Mouse (Mus musculus) bone marrow, adult 2 months (tissue): Measurements from ENCODE around the gene Gm20219.

Experiments
- CTCF ChIP-seq: fragments of 200-500 bp; IDR thresholded peaks from 2 replicates; pipeline ENCODE4 v1.5.1; 2011; ENCODE audit warnings: low read length, control low read depth; ENCODE audit not compliant: control insufficient read depth, insufficient read depth
- POLR2A ChIP-seq: fragments of 200-500 bp; IDR thresholded peaks from 2 replicates; pipeline ENCODE4 v1.6.1; 2011; ENCODE audit warnings: low read depth, mild to moderate bottlenecking, control low read depth, low read length, borderline replicate concordance; ENCODE audit not compliant: control insufficient read depth

- TF ChIP-seq CTCF (no peak), POLR2A (no peak)
Observed at GRCm38 (mm10) chr17:56566293-56566692, 12.1 kb upstream of the Gm20219 start.
